Mouse (Mus musculus) ES-Bruce4 (cell line): Measurements from ENCODE around the gene Sorcs2.

ENCODE experiments used
- CTCF ChIP-seq: IDR thresholded peaks from one replicate; pipeline ENCODE4 v1.8.1; 2011; ENCODE audit warnings: low read depth, low read length
- EP300 ChIP-seq: IDR thresholded peaks from 2 replicates; pipeline ENCODE4 v1.6.1; 2011; ENCODE audit warnings: low read depth, low read length; ENCODE audit not compliant: insufficient read depth
- POLR2A ChIP-seq: IDR thresholded peaks from one replicate; pipeline ENCODE4 v1.8.1; 2011; ENCODE audit warnings: low read length; ENCODE audit not compliant: insufficient read depth

- TF ChIP-seq EP300: no peak
- TF ChIP-seq CTCF: no peak
- no peak for TF ChIP-seq POLR2A
Observed at GRCm38 (mm10) chr5:36258387-36259181, 139.4 kb downstream of the Sorcs2 start.
